Mouse (Mus musculus) liver (tissue): ENCODE measurements at regions not wholly inside any gene's neighbourhood (a gene's known extent, or its start where the extent isn't known, plus 50 kb on each side); places are given as distances from the start of the nearest gene placed in this dataset.

Experiments
- DNase-seq: peaks from one replicate; pipeline ENCODE4 v3.0.0-alpha.2; 2020; ENCODE audit warnings: mixed read lengths

GRCm38 (mm10) chr8:77774551-77775335 is 50.5 kb upstream of the Ednra start:
- DNase-seq = no peak

- no peak for DNase-seq
Observed at GRCm38 (mm10) chr8:77775526-77775925, 51.3 kb upstream of the Ednra start.

- no peak for DNase-seq
Observed at GRCm38 (mm10) chr8:77777597-77777996, 53.3 kb upstream of the Ednra start.

GRCm38 (mm10) chr8:77785676-77786255 is 61.5 kb upstream of the Ednra start:
- DNase-seq = no peak

- no peak for DNase-seq
Observed at GRCm38 (mm10) chr8:77794911-77795310, 70.6 kb upstream of the Ednra start.

- no peak for DNase-seq
Observed at GRCm38 (mm10) chr8:77803147-77803903, 79.1 kb upstream of the Ednra start.

- DNase-seq = no peak
Observed at GRCm38 (mm10) chr8:77804536-77804935, 80.3 kb upstream of the Ednra start.

- DNase-seq = no peak
Observed at GRCm38 (mm10) chr8:77804956-77805355, 80.7 kb upstream of the Ednra start.

GRCm38 (mm10) chr8:77805657-77806056 is 81.4 kb upstream of the Ednra start:
- DNase-seq = no peak

- DNase-seq = no peak
Observed at GRCm38 (mm10) chr8:77814796-77815647, 90.8 kb upstream of the Ednra start.

- DNase-seq = no peak
Observed at GRCm38 (mm10) chr8:77815648-77815971, 91.3 kb upstream of the Ednra start.

- DNase-seq = no peak
Observed at GRCm38 (mm10) chr8:77816217-77816616, 92.0 kb upstream of the Ednra start.

- no peak for DNase-seq
Observed at GRCm38 (mm10) chr8:77825786-77826185, 101.5 kb upstream of the Ednra start.

- DNase-seq = no peak
Observed at GRCm38 (mm10) chr8:77826255-77826654, 102.0 kb upstream of the Ednra start.

GRCm38 (mm10) chr8:77828079-77828478 is 103.8 kb upstream of the Ednra start:
- DNase-seq = no peak

- no peak for DNase-seq
Observed at GRCm38 (mm10) chr8:77829126-77829748, 105.0 kb upstream of the Ednra start.

GRCm38 (mm10) chr8:77829764-77830163 is 105.5 kb upstream of the Ednra start:
- DNase-seq = no peak

GRCm38 (mm10) chr8:77834283-77834682 is 110.0 kb upstream of the Ednra start:
- no peak for DNase-seq

- no peak for DNase-seq
Observed at GRCm38 (mm10) chr8:77836902-77837489, 112.7 kb upstream of the Ednra start.

GRCm38 (mm10) chr8:77842392-77843139 is 118.3 kb upstream of the Ednra start:
- DNase-seq = no peak

- no peak for DNase-seq
Observed at GRCm38 (mm10) chr8:77843229-77843628, 119.0 kb upstream of the Ednra start.
